In genomic region chr13:28556385-28556938, GRCm38 (mm10) we compare ENCODE assay signal across 18 mouse cellular contexts.
A peak's percentile ranks its signal among the peaks of the same experiment; 100 is the strongest.
DNase-seq lines count a peak whose midpoint lies in the region; ATAC-seq and TF ChIP-seq lines count a peak whose summit lies in the region.
"Had no signal": no experiment of that assay in that cellular context is flagged by ENCODE, and none has a peak within 500 bp of the region (broad histone marks: within the 10 kb centered on the region; RNA-seq: fewer than 3 reads in every experiment).

No protein-coding gene starts in this region.

- peak; percentile 83 for TF ChIP-seq EP300 in liver, embryonic 14.5 days (IDR thresholded peaks at IDR 0.05; ENCODE audit: low read depth)

- ATAC-seq in lung, embryonic 14.5 days (ENCODE audit: insufficient read depth) = no peak
- ATAC-seq in granulocyte monocyte progenitor cell, adult 5-6 weeks (replicated peaks; ENCODE audit: poor library complexity, severe bottlenecking) = peak; percentile 36
- peak; percentile 87 for ATAC-seq in liver, embryonic 14.5 days (ENCODE audit: insufficient read depth)
- ATAC-seq: Patski had no signal

- peaks cover 12% of the 10 kb centered on the region for H3K4me1 ChIP-seq in lung, embryonic 14.5 days (ENCODE audit: insufficient read depth)
- peaks cover 13 to 23% of the 10 kb centered on the region in 2 experiments for H3K4me1 ChIP-seq in liver, embryonic 14.5 days (replicated peaks; ENCODE audit: control insufficient read depth in 2 of 2, insufficient read depth in 2 of 2, low read length in 1 of 2)

- WGBS in lung, embryonic 14.5 days = 57% methylated on average over 5 of the region's 5 CpGs
- 23% methylated on average over 5 of the region's 5 CpGs for WGBS in liver, embryonic 14.5 days (ENCODE audit: insufficient replicate concordance)

- H3K27ac ChIP-seq in lung, embryonic 14.5 days (ENCODE audit: low read depth) = peak overlapping the region; percentile 60; the same call in 1 of the 2 replicates
- peak overlapping the region; percentile 59 for H3K27ac ChIP-seq in liver, embryonic 14.5 days
- H3K27ac ChIP-seq: gastrocnemius, adult 2 months; heart, embryonic 13.5 days; hindbrain, embryonic 15.5 days; left cerebral cortex, adult 2 months had no signal

- no peak for TF ChIP-seq CTCF in lung, embryonic 14.5 days (IDR thresholded peaks at IDR 0.05; ENCODE audit: low read depth)
- TF ChIP-seq CTCF in liver, embryonic 14.5 days (IDR thresholded peaks at IDR 0.05; ENCODE audit: low read depth) = no peak

- H3K9me3 ChIP-seq in lung, embryonic 14.5 days (ENCODE audit: low read depth, low read length) = no peaks in the 10 kb centered on the region
- no peaks in the 10 kb centered on the region for H3K9me3 ChIP-seq in liver, embryonic 14.5 days (ENCODE audit: control insufficient read depth, low read length)
- H3K9me3 ChIP-seq: forebrain, embryonic 10.5 days; heart, embryonic 13.5 days; hindbrain, embryonic 15.5 days had no signal

- H3K4me2 ChIP-seq in lung, embryonic 14.5 days = no peak overlapping the region
- H3K4me2 ChIP-seq in liver, embryonic 14.5 days (ENCODE audit: low read depth) = peak overlapping the region; percentile 49
- H3K4me2 ChIP-seq: heart, embryonic 13.5 days; hindbrain, embryonic 15.5 days had no signal

- H3K4me3 ChIP-seq in lung, embryonic 14.5 days (ENCODE audit: low read depth, low read length) = no peak overlapping the region
- no peak overlapping the region for H3K4me3 ChIP-seq in liver, embryonic 14.5 days (ENCODE audit: insufficient read depth in 1 of 2, low read depth in 2 of 2, low read length in 2 of 2)
- H3K4me3 ChIP-seq: forebrain, embryonic 10.5 days; gastrocnemius, adult 2 months; heart, embryonic 13.5 days; hindbrain, embryonic 15.5 days; left cerebral cortex, adult 2 months had no signal

- DNase-seq in lung, embryonic 14.5 days = no peak
- DNase-seq in lung, postnatal 10 days = no peak
- DNase-seq in liver, embryonic 14.5 days (ENCODE audit: low read depth in 3 of 3, low spot score in 3 of 3) = peak; percentile 44 to 52 (median 50)
- peak; percentile 38 for DNase-seq in thymus, postnatal 4 days
- DNase-seq in adrenal gland, postnatal 25 days = no peak
- no peak for DNase-seq in frontal cortex, postnatal 14 days (ENCODE audit: low spot score in 2 of 2)
- no peak for DNase-seq in cerebellum, adult 9-11 months
- DNase-seq: adrenal gland, postnatal 10 days; cerebellum, adult 2 months; gastrocnemius, adult 2 months; kidney, postnatal 25 days; right cerebral cortex, adult 18-20 months had no signal

- H3K36me3 ChIP-seq in lung, embryonic 14.5 days (ENCODE audit: insufficient read depth) = 0 out of 2 replicates have a peak, but pooled peaks cover 3% of the 10 kb centered on the region
- no peaks in the 10 kb centered on the region for H3K36me3 ChIP-seq in liver, embryonic 14.5 days (replicated peaks; ENCODE audit: control insufficient read depth, insufficient read depth, low read depth)
- H3K36me3 ChIP-seq: heart, embryonic 13.5 days; hindbrain, embryonic 15.5 days had no signal

- no peak overlapping the region for H3K9ac ChIP-seq in lung, embryonic 14.5 days
- H3K9ac ChIP-seq in liver, embryonic 14.5 days (replicated peaks) = no peak overlapping the region
- H3K9ac ChIP-seq: heart, embryonic 13.5 days; hindbrain, embryonic 15.5 days had no signal

- no peaks in the 10 kb centered on the region for H3K27me3 ChIP-seq in lung, embryonic 14.5 days (ENCODE audit: insufficient read depth, low read length)
- no peaks in the 10 kb centered on the region for H3K27me3 ChIP-seq in liver, embryonic 14.5 days (ENCODE audit: control insufficient read depth, insufficient read depth, low read length)
- H3K27me3 ChIP-seq: heart, embryonic 13.5 days; hindbrain, embryonic 15.5 days; Patski had no signal

Comparison
In these comparisons a context has a peak if more than half of its experiments do, and no peak if none do; other contexts are left out.
1. DNase-seq: peak in liver, embryonic 14.5 days (3 of 3) and thymus, postnatal 4 days (single experiment); none in lung, embryonic 14.5 days (single experiment), lung, postnatal 10 days (single experiment), adrenal gland, postnatal 25 days (single experiment), frontal cortex, postnatal 14 days (0 of 2) and cerebellum, adult 9-11 months (single experiment).